Mouse (Mus musculus) frontal cortex, postnatal 14 days (tissue): Measurements from ENCODE around the gene Rbp1.
A peak's percentile ranks its signal among the peaks of the same experiment; 100 is the strongest.

Source experiments
- DNase-seq, 2 experiments: peaks; one replicate each; pipeline ENCODE4 v3.0.0; 2022; ENCODE audit warnings: low spot score in 2 of 2

Gene Rbp1

GRCm38 (mm10) chr9:98424725-98425210 lies 2.0 kb downstream of the Rbp1 start:
- DNase-seq: no peak

- DNase-seq: no peak
Measured at GRCm38 (mm10) chr9:98425351-98425880, 2.7 kb downstream of the Rbp1 start.

GRCm38 (mm10) chr9:98427906-98428517 lies 5.3 kb downstream of the Rbp1 start:
- no peak for DNase-seq

GRCm38 (mm10) chr9:98428783-98429182 lies 6.0 kb downstream of the Rbp1 start:
- no peak for DNase-seq

GRCm38 (mm10) chr9:98429806-98430205 lies 7.0 kb downstream of the Rbp1 start:
- DNase-seq: no peak

GRCm38 (mm10) chr9:98430528-98430927 lies 7.8 kb downstream of the Rbp1 start:
- no peak for DNase-seq

- no peak for DNase-seq
Measured at GRCm38 (mm10) chr9:98433021-98433420, 10.3 kb downstream of the Rbp1 start.

GRCm38 (mm10) chr9:98433956-98434588 lies 11.3 kb downstream of the Rbp1 start:
- DNase-seq: no peak

GRCm38 (mm10) chr9:98437819-98438218 lies 15.1 kb downstream of the Rbp1 start:
- no peak for DNase-seq

GRCm38 (mm10) chr9:98439091-98439490 lies 16.3 kb downstream of the Rbp1 start:
- no peak for DNase-seq

- peak in 1 of 2 experiments; percentile 19 for DNase-seq
Measured at GRCm38 (mm10) chr9:98442638-98443037, 19.9 kb downstream of the Rbp1 start.

GRCm38 (mm10) chr9:98445359-98446149 lies 22.8 kb downstream of the Rbp1 start:
- no peak for DNase-seq

- no peak for DNase-seq
Measured at GRCm38 (mm10) chr9:98450976-98451375, 28.2 kb downstream of the Rbp1 start.

- no peak for DNase-seq
Measured at GRCm38 (mm10) chr9:98466709-98467108, 43.9 kb downstream of the Rbp1 start.

GRCm38 (mm10) chr9:98480172-98480749 lies 57.5 kb downstream of the Rbp1 start:
- DNase-seq: no peak

- DNase-seq: no peak
Measured at GRCm38 (mm10) chr9:98482256-98482655, 59.5 kb downstream of the Rbp1 start.

- no peak for DNase-seq
Measured at GRCm38 (mm10) chr9:98485020-98485419, 62.3 kb downstream of the Rbp1 start.

- no peak for DNase-seq
Measured at GRCm38 (mm10) chr9:98485815-98486214, 63.1 kb downstream of the Rbp1 start, which contains the start of gene Rbp2. Rbp2 (plus strand) TSS chr9:98486115.

GRCm38 (mm10) chr9:98487273-98487672 lies 64.5 kb downstream of the Rbp1 start:
- DNase-seq: no peak

GRCm38 (mm10) chr9:98489532-98489931 lies 66.8 kb downstream of the Rbp1 start:
- no peak for DNase-seq

GRCm38 (mm10) chr9:98490128-98490527 lies 67.4 kb downstream of the Rbp1 start:
- no peak for DNase-seq

GRCm38 (mm10) chr9:98491071-98491470 lies 68.3 kb downstream of the Rbp1 start:
- DNase-seq: no peak
